Mouse (Mus musculus) liver, embryonic 11.5 days (tissue): ENCODE data around the gene Cltc. TPM values are rescaled to one million over a fixed set of nuclear protein-coding genes. Genes with fewer than 3 reads are reported as not detected.
A peak's percentile ranks its signal among the peaks of the same experiment; 100 is the strongest.

Experiments
- ATAC-seq: fragments of 200-750 bp; cut with Nextera tagmentation; replicated peaks from 2 replicates; pipeline ENCODE4 v1.8.0; 2017; ENCODE audit warnings: moderate number of reproducible peaks, mild to moderate bottlenecking, moderate TSS enrichment, moderate library complexity; ENCODE audit not compliant: low FRiP score
- DNase-seq: peaks from one replicate; pipeline ENCODE4 v3.0.0-alpha.2; 2017; ENCODE audit warnings: low spot score
- H3K27ac ChIP-seq: fragments of 300-500 bp; sonication (generic); 2 replicates; pipeline ENCODE4 v1.5.1; 2014; ENCODE audit warnings: mild to moderate bottlenecking, low read depth, low read length, control low read depth
- H3K27me3 ChIP-seq: fragments of 300-500 bp; sonication (generic); replicated peaks from 2 replicates; pipeline ENCODE4 v1.6.1; 2014; ENCODE audit warnings: low read length, mixed read lengths; ENCODE audit not compliant: control insufficient read depth, insufficient read depth
- H3K36me3 ChIP-seq: fragments of 300-500 bp; sonication (generic); 2 replicates; pipeline ENCODE4 v1.6.1; 2014; ENCODE audit warnings: mild to moderate bottlenecking, low read length, moderate library complexity, mixed read lengths; ENCODE audit not compliant: control insufficient read depth, insufficient read depth
- H3K4me1 ChIP-seq: fragments of 300-500 bp; sonication (generic); replicated peaks from 2 replicates; pipeline ENCODE4 v1.6.1; 2014; ENCODE audit warnings: low read length, mixed read lengths; ENCODE audit not compliant: control insufficient read depth, insufficient read depth
- H3K4me2 ChIP-seq: fragments of 300-500 bp; sonication (generic); 2 replicates; pipeline ENCODE4 v1.6.1; 2014; ENCODE audit warnings: mild to moderate bottlenecking, control low read depth, moderate library complexity
- H3K4me3 ChIP-seq: fragments of 300-500 bp; sonication (generic); 2 replicates; pipeline ENCODE4 v1.5.1; 2014; ENCODE audit warnings: low read depth, low read length, control low read depth
- H3K9ac ChIP-seq: fragments of 300-500 bp; sonication (generic); 2 replicates; pipeline ENCODE4 v1.6.1; 2014; ENCODE audit warnings: low read depth, low read length, control low read depth
- H3K9me3 ChIP-seq: fragments of 300-500 bp; sonication (generic); 2 replicates; pipeline ENCODE4 v1.6.1; 2016; ENCODE audit warnings: low read length, inconsistent platforms, mixed read lengths; ENCODE audit not compliant: control insufficient read depth
- WGBS: fragments of 180-500 bp; shearing (Covaris S2); extraction: QIAGEN DNeasy Blood & Tissue Kit; methylation state at CpG from one replicate; pipeline ENCODE4 v1.1.7; 2014; 5-methylcytosine and 5-hydroxymethylcytosine counted together
- polyA plus RNA-seq: library from polyadenylated mRNA; unstranded; fragments of >200 nt; fragmentation: Nextera tagmentation; extraction: Ambion mirVana; gene quantifications from 2 replicates; pipeline ENCODE4 v1.2.1, GENCODE M21; 2014

The Cltc gene
- polyA plus RNA-seq, 1 experiment from 2014 or later, result 157 TPM

DNA sequence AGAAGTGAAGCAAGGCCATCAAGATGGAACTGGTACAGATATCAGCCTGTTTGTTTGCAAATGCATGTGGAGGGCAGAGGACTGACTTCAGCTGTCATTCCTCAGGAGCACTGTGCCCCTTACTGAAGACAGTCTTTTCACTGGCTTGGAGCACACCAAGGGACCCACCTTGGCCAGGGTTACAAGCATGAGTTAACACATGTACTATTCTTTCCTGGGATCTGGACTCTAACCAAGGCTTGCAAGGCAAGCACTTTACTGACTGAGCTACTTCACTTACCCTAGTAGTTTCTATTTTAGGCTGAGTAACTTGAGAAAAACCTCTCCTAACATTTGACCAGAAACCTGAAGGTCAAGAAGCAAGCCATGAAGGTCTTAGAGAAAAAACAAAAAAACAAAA, 42.8 kb downstream of the Cltc start:
- DNase-seq (no peak), ATAC-seq (no peak)
- H3K27me3 ChIP-seq, result no peaks in the 10 kb centered on the region
- no peak overlapping the region for H3K4me2 ChIP-seq
- no peaks in the 10 kb centered on the region for H3K9me3 ChIP-seq
- no peak overlapping the region for H3K4me3 ChIP-seq
- peaks cover 41% of the 10 kb centered on the region for H3K36me3 ChIP-seq
- H3K4me1 ChIP-seq, result no peaks in the 10 kb centered on the region
- no peak overlapping the region for H3K9ac ChIP-seq
- H3K27ac ChIP-seq, result no peak overlapping the region

DNA sequence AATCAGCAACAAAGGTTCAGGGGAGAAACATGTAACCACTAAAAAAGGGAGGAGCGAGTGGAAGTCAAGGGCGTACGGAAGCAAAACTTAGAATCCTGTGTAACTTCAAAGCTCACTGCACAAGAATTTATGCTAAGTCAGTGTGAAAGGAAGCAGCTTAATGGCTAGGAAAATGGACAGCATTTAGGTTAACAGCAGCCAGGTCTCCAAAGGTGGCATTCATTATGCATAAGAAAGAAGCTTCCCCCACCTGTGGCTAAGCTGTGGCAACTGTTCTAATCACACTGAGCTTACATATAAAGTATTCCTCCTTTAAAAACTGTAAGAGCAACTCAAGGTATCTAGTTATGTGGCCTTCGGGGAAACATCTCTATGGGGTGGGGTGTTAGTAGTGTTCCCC, 56.2 kb downstream of the Cltc start:
- DNase-seq (no peak), ATAC-seq (no peak)
- Histone ChIP-seq H3K27me3 (no peaks in the 10 kb centered on the region), H3K27ac (no peak overlapping the region), H3K36me3 (peaks cover 52% of the 10 kb centered on the region), H3K4me3 (no peak overlapping the region), H3K4me2 (no peak overlapping the region), H3K4me1 (no peaks in the 10 kb centered on the region), H3K9ac (no peak overlapping the region), H3K9me3 (no peaks in the 10 kb centered on the region)
- WGBS, result 93% methylated on average over 4 of the region's 4 CpGs

DNA sequence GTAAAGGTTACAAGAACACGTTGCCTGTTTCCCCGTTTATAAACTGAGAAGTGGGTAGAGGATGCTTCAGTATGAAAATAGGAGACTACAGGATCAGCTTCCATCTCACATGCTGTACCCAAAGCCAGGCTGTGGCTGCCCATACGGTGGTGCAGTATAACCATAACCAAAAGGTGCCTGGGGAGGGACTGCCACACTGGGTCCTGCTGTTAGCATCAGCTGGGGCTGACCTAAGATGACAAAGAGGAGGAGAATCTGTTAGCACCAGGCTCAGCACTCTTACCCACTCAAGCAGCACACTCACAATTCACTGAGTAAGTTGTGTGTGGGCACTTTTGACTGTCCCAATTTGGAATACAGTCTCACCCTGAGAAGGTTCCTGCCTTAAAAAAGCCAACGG, 61.9 kb downstream of the Cltc start:
- no peak overlapping the region for H3K4me2 ChIP-seq
- H3K27ac ChIP-seq, result no peak overlapping the region
- H3K36me3 ChIP-seq, result peaks cover 38% of the 10 kb centered on the region
- no peak overlapping the region for H3K9ac ChIP-seq
- ATAC-seq, result no peak
- 82% methylated on average over 4 of the region's 4 CpGs for WGBS
- DNase-seq, result no peak
- H3K9me3 ChIP-seq, result no peaks in the 10 kb centered on the region
- no peaks in the 10 kb centered on the region for H3K27me3 ChIP-seq
- H3K4me1 ChIP-seq, result no peaks in the 10 kb centered on the region
- no peak overlapping the region for H3K4me3 ChIP-seq

DNA sequence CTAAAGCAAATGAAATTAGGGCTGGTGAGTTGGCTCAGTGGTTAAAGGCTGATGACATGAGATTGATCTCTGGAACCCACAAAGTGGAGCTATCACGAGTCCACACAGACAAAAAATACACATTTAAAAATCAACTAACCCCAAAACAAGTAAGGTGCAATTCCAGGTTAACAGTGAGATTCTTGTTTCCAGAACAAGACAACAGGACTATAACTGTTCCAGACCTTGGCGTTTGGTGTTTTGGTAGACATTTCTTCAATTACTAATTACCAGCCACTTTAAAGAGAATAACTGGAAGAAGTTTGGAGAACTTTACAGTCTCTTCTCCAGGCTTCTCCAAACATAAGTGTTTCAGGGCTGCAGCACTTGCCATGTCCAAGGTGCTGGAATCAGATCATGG, 64.8 kb downstream of the Cltc start:
- Histone ChIP-seq H3K27me3 (no peaks in the 10 kb centered on the region), H3K4me3 (no peak overlapping the region), H3K4me2 (no peak overlapping the region), H3K9ac (no peak overlapping the region), H3K27ac (no peak overlapping the region), H3K9me3 (no peaks in the 10 kb centered on the region), H3K4me1 (no peaks in the 10 kb centered on the region), H3K36me3 (peaks cover 39% of the 10 kb centered on the region)
- 84% methylated on average over 2 of the region's 2 CpGs for WGBS
- DNase-seq (no peak), ATAC-seq (no peak)

DNA sequence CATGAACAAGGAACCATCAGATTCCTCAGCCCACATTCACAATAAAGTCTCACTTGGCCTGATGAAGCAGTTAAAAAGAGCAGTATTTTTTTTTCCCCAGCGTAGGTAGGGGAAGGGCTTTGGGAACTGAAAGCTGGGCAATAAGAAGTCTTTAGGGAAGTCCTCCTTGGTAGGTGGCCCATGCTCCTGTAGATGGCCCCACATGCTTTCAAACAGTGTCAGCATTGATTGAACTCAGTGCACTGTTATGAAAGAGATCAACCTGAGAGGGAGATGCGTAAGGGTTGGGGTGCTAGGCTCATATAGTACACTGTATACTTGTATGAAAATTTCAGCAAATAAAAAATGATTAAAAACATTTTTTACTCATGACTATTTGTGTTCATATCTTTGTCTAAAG, 65.4 kb downstream of the Cltc start:
- no peaks in the 10 kb centered on the region for H3K9me3 ChIP-seq
- 0 out of 2 replicates have a peak overlapping the region, but pooled peaks have one; percentile 2 for H3K27ac ChIP-seq

DNA sequence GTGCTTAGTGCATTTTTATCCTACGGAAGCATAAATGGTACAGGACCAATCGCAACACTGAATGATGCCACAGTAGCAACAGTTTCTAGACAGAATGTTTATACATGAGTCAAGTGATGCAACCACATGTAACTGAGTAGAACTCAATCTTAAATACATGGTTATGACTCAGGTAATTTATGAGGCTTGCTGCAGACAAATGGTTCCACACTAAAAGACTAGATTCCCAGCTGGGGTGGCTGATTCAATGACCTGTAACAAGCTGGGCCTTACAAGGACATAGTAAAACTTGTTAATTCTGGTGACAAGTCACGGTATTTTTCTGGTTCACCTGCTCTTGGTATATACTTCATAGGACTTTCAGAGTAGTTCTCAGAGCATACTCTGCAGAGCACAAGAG, 65.9 kb downstream of the Cltc start:
- Histone ChIP-seq H3K4me3 (no peak overlapping the region), H3K9me3 (no peaks in the 10 kb centered on the region), H3K9ac (no peak overlapping the region), H3K27me3 (no peaks in the 10 kb centered on the region), H3K4me1 (no peaks in the 10 kb centered on the region), H3K4me2 (no peak overlapping the region), H3K36me3 (peaks cover 35% of the 10 kb centered on the region), H3K27ac (0 out of 2 replicates have a peak overlapping the region, but pooled peaks have one; percentile 2)
- DNase-seq (no peak), ATAC-seq (no peak)
- WGBS, result 92% methylated on average over 3 of the region's 3 CpGs

More for the DNA sequence above, 65.4 kb downstream of the Cltc start:
- no peak for DNase-seq
- Histone ChIP-seq H3K4me3 (no peak overlapping the region), H3K4me1 (no peaks in the 10 kb centered on the region), H3K36me3 (peaks cover 39% of the 10 kb centered on the region), H3K4me2 (no peak overlapping the region), H3K27me3 (no peaks in the 10 kb centered on the region), H3K9ac (no peak overlapping the region)
- ATAC-seq, result no peak
- WGBS, result 84% methylated on average over 2 of the region's 2 CpGs

DNA sequence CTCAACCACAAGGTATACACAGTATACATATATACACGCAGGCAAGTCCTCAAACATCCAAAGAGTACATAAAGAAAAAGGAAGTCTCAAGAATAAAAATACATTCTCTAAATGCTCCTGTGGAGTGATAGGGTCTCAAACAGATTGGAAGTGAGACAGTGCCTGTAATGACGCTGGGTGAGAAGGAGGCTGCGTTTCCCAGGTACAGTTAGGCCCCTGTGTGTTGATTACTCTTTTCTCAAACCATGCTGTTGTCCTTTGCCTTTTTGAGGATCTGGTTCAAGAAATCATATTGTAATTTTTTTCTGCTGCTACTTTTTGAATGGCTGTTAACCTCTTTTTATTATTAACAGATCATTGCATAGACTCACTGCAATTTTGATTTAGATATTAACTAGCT, 67.0 kb downstream of the Cltc start:
- ATAC-seq, result no peak
- H3K4me3 ChIP-seq, result no peak overlapping the region
- DNase-seq, result no peak
- WGBS, result 86% methylated on average over 3 of the region's 3 CpGs
- no peak overlapping the region for H3K4me2 ChIP-seq
- H3K9ac ChIP-seq, result no peak overlapping the region
- no peak overlapping the region for H3K27ac ChIP-seq
- H3K9me3 ChIP-seq, result no peaks in the 10 kb centered on the region
- no peaks in the 10 kb centered on the region for H3K27me3 ChIP-seq
- peaks cover 6% of the 10 kb centered on the region for H3K4me1 ChIP-seq
- peaks cover 32% of the 10 kb centered on the region for H3K36me3 ChIP-seq

DNA sequence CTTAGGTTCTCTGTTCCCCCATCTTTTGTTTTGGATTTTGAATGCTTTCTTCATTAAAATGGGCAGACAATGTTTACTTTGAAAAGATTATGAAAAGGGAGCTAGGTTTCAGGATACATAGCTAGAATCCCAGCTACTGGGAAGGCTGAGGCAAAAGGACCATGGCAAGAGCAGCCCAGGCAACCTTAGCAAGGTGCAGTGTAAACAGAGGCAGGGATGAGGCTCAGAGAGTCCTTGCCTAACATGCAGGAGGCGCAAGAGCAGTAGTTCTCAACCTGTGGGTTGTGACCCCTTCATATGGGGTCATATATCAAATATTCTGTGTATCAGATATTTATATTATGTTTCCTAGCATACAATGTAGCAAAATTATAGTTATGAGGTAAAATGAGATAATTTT, 72.0 kb downstream of the Cltc start:
- no peak for DNase-seq
- Histone ChIP-seq H3K4me2 (peak overlapping the region; percentile 84), H3K36me3 (peaks cover 14% of the 10 kb centered on the region), H3K9ac (peak overlapping the region; percentile 91), H3K4me3 (peak overlapping the region; percentile 91), H3K27ac (no peak overlapping the region), H3K4me1 (peaks cover 26% of the 10 kb centered on the region), H3K9me3 (no peaks in the 10 kb centered on the region), H3K27me3 (no peaks in the 10 kb centered on the region)
- 83% methylated on average over 1 of the region's 1 CpGs for WGBS
- ATAC-seq, result no peak

DNA sequence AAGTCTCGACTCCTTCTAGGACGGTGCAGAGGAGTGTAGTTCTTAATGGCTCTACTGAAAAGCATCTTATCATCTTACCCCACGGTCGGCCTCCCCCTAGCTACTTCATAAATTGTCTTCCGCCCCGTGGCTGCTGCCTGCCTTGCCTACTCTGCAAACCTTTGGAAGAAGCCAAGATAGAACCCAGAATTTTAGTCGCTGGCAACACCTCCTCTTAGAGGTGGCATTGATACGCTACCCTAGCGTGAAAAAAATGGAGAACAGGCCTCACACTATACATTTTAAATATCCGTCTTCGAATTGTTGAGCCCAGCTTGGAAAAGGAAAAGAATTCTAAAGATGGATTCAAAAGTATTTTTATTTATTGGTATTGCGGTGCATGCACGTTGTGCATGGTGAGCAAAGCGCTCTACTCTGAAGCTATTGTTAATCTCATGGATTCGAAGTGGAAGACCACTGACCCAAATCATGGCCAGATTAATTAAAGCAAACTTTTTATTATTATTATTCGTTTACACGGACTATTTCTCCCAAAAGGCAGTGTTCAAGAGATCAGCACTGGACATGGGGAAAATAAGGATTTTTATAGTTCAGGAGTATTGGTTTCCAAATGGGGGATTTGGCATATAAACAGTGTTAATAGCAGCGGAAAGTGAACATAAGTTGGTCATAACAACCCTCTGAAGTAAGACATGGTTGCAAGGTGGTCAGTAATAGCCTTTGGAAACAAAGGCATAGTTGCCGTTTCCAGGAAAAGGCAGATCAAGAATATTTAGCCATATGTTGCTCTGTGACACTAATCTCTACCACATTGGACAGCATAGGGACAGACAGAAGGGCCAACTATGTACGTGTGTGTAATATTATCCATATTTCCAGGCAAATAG, 73.0 kb downstream of the Cltc start:
- H3K4me1 ChIP-seq, result peaks cover 28% of the 10 kb centered on the region
- peaks cover 8% of the 10 kb centered on the region for H3K36me3 ChIP-seq
- H3K9ac ChIP-seq, result peak overlapping the region; percentile 91
- peak overlapping the region; percentile 87 for H3K27ac ChIP-seq
- DNase-seq, result no peak
- no peaks in the 10 kb centered on the region for H3K9me3 ChIP-seq
- H3K4me3 ChIP-seq, result peak overlapping the region; percentile 91
- H3K27me3 ChIP-seq, result no peaks in the 10 kb centered on the region
- WGBS, result 9% methylated on average over 20 of the region's 20 CpGs
- peak overlapping the region; percentile 84 for H3K4me2 ChIP-seq
- ATAC-seq, result no peak
